Mouse (Mus musculus): Measurements from ENCODE around the gene Neurl1a. TPM values are rescaled to one million over a fixed set of nuclear protein-coding genes. Genes with fewer than 3 reads are reported as not detected.
A peak's percentile ranks its signal among the peaks of the same experiment; 100 is the strongest.

The Neurl1a gene
- polyA plus RNA-seq, 1 experiment from 2014 or later = 1.8 TPM

DNA sequence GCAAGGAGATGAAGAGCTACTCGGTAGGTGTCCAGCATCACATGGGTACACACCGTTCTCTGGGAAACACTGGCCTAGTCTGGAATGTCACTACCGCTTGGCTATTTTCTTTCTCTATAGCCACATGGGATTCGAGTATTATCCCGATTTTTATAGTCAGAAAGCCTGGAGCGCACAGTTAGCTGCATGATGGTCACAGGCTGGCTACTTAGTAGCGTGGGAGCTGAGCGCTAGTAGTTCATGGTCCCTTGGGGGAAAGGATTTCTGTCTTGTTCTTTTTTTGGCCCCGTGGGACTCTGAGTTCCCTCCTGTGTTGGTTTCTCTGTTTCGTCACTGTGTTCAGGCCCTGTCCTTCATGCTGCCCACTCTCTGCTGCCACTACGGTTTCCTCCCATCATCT lies 119.5 kb downstream of the Neurl1a start:
- no peak overlapping the region for H3K9ac ChIP-seq
- ATAC-seq (ENCODE audit: extremely low read depth, insufficient number of reproducible peaks, low FRiP score, low TSS enrichment) = no peak
- no peaks in the 10 kb centered on the region for H3K9me3 ChIP-seq
- H3K27me3 ChIP-seq (replicated peaks) = no peaks in the 10 kb centered on the region
- H3K4me2 ChIP-seq = no peak overlapping the region
- H3K4me3 ChIP-seq = no peak overlapping the region
- H3K27ac ChIP-seq (replicated peaks) = no peak overlapping the region
- WGBS = 84% methylated on average over 11 of the region's 11 CpGs
- peaks cover 57% of the 10 kb centered on the region for H3K36me3 ChIP-seq
- H3K4me1 ChIP-seq = peaks cover 96% of the 10 kb centered on the region

DNA sequence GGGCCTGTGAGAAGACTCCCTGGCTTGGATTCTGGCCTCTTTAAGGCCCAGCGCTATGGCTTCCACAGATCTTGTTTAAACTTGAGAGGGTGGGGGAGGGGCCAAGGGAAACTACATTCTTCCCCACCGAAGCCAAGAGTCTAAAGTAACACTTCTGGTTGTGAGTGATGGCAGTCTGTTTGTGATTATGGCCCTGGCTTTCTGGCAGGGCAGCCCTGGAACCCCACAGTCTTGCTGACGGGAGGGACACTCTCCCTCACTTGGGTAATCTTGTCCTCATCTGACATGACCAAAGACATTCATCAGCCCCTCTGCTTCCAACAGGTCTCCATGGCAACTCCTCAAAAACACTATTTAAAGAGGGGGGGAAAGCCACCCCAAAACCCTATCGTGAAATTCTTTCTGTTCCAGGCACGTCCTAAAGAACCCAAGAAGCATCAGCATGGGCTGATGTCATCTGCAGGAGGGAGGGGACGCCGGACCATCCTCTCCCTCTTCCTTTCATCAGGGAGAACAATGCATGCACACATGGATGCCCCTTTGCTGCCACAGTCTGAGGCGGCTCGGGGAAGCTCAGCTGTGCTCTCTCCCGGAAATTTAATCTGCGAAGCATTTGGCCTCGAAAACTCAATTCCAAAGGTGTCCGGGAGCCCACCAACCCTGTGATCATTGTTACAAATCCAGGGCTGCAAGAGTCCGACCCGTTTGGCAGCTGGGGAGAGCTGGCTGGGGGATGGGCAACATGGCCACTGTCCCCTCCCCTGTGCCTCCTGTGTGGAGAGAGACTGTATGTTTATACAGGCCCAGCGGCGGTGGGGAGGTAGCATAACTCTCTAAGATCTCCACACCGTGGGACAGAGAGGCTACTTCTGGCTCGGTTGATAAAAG lies 122.9 kb downstream of the Neurl1a start:
- Histone ChIP-seq H3K27ac (replicated peaks) (peak overlapping the region; percentile 50), H3K4me2 (peak overlapping the region; percentile 13), H3K36me3 (peaks cover 81% of the 10 kb centered on the region), H3K4me1 (peaks cover 65% of the 10 kb centered on the region), H3K4me3 (no peak overlapping the region), H3K9me3 (no peaks in the 10 kb centered on the region), H3K9ac (peak overlapping the region; percentile 52), H3K27me3 (replicated peaks) (no peaks in the 10 kb centered on the region)
- 28% methylated on average over 19 of the region's 19 CpGs for WGBS
- no peak for ATAC-seq (ENCODE audit: extremely low read depth, insufficient number of reproducible peaks, low FRiP score, low TSS enrichment)

DNA sequence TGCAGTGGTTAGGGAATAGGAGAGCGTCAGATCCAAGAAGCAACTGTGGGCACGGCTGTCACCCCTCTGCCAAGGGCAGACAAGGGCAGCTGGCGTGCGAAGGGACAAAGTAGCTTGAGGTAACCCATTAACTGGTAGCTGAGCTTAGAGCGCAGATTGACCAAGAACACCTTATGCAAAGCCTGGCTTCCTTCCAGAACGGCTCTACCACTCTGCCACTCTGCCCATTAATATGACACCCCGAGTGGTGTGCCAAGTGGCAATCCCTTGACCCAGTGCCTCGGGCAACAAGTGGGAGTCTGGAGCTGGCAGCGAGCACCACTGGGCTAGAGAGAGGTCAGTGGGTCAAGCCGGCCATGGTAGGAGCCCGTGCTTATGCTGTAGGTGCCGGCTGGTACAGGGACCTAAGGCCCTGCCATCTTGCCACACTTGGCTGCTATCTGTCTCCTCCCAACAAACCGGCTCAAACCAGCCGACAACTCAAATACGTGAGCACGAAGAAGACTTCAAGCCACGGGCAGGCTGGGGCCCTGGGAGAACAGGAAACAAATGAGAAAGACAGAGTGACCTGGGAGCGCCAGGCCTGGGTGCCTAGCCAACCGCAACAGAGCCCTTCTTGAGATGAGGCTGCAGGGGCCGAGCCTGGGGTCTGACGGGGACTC lies 123.7 kb downstream of the Neurl1a start:
- H3K4me1 ChIP-seq = peaks cover 58% of the 10 kb centered on the region
- peak overlapping the region; percentile 50 for H3K27ac ChIP-seq (replicated peaks)
- H3K9ac ChIP-seq = peak overlapping the region; percentile 52
- peaks cover 83% of the 10 kb centered on the region for H3K36me3 ChIP-seq
- H3K4me3 ChIP-seq = no peak overlapping the region
- H3K4me2 ChIP-seq = peak overlapping the region; percentile 13
- no peaks in the 10 kb centered on the region for H3K9me3 ChIP-seq
- no peaks in the 10 kb centered on the region for H3K27me3 ChIP-seq (replicated peaks)
- 59% methylated on average over 21 of the region's 21 CpGs for WGBS
- no peak for ATAC-seq (ENCODE audit: extremely low read depth, insufficient number of reproducible peaks, low FRiP score, low TSS enrichment)

DNA sequence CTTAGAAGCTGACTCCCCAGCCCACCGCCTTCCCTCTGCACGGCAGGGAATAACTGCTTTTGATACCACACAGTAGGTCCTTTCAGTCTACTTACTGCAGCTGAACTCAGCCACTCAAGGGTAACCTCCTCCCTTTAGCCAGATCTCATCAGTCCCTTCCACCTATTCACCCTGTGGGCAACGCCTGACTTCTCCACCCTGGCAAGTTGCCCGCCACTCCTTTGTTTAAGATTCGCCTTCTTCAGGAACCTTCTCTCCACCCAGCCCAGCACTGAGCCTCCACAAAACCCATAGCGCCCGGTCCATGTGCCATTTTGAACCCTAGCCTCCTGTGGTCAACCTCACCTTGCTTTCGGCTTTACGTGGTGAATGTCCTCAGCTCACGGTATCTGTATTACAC lies 124.5 kb downstream of the Neurl1a start:
- Histone ChIP-seq H3K9ac (peak overlapping the region; percentile 37; the same call in 1 of the 2 replicates), H3K4me3 (no peak overlapping the region), H3K27me3 (replicated peaks) (no peaks in the 10 kb centered on the region), H3K9me3 (no peaks in the 10 kb centered on the region), H3K36me3 (peaks cover 86% of the 10 kb centered on the region), H3K4me1 (peaks cover 51% of the 10 kb centered on the region), H3K27ac (replicated peaks) (peak overlapping the region; percentile 50; the same call in 1 of the 2 replicates), H3K4me2 (no peak overlapping the region)
- no peak for ATAC-seq (ENCODE audit: extremely low read depth, insufficient number of reproducible peaks, low FRiP score, low TSS enrichment)
- WGBS = 85% methylated on average over 10 of the region's 10 CpGs

DNA sequence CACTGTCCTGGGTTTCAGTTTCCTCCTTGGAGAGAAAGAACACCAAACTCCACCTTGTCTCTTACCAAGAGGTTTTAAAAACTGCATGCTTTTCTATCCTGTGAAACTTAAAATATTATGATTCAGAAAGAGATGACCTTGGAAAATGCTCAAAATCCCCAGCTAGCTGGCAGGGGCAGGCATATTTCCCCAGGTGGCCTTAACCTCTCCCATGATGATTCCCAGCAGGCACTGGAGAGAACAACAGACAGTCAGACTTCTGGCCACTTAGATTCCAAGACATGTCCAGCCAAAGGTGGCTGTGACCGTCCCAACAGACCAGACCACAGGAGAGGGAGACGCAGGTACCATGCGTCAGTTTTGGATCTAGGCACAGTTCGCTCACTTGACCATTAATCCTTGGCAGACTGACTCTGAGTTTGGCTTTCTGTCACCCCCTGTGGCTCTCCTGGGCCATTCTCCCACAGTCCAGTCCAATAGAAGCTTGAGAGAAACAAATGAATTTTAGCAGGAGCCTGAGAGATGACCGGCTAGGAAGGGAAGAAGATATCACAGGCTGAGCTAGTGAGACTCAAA lies 125.6 kb downstream of the Neurl1a start:
- Histone ChIP-seq H3K27me3 (replicated peaks) (no peaks in the 10 kb centered on the region), H3K36me3 (peaks cover 83% of the 10 kb centered on the region), H3K4me1 (peaks cover 44% of the 10 kb centered on the region), H3K4me2 (no peak overlapping the region), H3K4me3 (no peak overlapping the region), H3K9ac (no peak overlapping the region), H3K9me3 (no peaks in the 10 kb centered on the region), H3K27ac (replicated peaks) (no peak overlapping the region)
- WGBS = 79% methylated on average over 5 of the region's 5 CpGs
- ATAC-seq (ENCODE audit: extremely low read depth, insufficient number of reproducible peaks, low FRiP score, low TSS enrichment) = no peak

DNA sequence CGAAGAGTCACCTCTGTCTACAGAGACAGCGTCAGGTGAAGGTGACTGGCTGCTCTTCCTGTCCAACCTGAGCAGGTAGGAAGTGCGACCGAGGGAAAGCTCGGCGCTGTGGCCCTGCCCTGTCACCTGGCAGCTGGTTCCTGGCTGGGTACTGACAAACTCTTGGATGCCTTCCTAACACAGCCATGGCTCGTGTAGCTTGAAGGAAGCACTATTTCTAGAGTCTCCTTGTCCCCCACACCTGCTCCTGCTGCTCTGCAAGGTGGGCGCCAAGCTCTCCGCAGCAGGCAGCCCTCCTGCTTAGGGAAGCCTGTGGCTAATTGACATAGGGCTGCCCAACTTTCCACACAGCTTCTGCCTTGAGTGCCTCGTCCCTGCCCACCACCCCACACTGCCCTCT lies 126.8 kb downstream of the Neurl1a start:
- H3K9ac ChIP-seq = no peak overlapping the region
- no peak for ATAC-seq (ENCODE audit: extremely low read depth, insufficient number of reproducible peaks, low FRiP score, low TSS enrichment)
- no peak overlapping the region for H3K4me3 ChIP-seq
- H3K27me3 ChIP-seq (replicated peaks) = no peaks in the 10 kb centered on the region
- no peak overlapping the region for H3K4me2 ChIP-seq
- 84% methylated on average over 10 of the region's 10 CpGs for WGBS
- H3K9me3 ChIP-seq = no peaks in the 10 kb centered on the region
- H3K27ac ChIP-seq (replicated peaks) = no peak overlapping the region
- peaks cover 82% of the 10 kb centered on the region for H3K36me3 ChIP-seq
- H3K4me1 ChIP-seq = peaks cover 43% of the 10 kb centered on the region

DNA sequence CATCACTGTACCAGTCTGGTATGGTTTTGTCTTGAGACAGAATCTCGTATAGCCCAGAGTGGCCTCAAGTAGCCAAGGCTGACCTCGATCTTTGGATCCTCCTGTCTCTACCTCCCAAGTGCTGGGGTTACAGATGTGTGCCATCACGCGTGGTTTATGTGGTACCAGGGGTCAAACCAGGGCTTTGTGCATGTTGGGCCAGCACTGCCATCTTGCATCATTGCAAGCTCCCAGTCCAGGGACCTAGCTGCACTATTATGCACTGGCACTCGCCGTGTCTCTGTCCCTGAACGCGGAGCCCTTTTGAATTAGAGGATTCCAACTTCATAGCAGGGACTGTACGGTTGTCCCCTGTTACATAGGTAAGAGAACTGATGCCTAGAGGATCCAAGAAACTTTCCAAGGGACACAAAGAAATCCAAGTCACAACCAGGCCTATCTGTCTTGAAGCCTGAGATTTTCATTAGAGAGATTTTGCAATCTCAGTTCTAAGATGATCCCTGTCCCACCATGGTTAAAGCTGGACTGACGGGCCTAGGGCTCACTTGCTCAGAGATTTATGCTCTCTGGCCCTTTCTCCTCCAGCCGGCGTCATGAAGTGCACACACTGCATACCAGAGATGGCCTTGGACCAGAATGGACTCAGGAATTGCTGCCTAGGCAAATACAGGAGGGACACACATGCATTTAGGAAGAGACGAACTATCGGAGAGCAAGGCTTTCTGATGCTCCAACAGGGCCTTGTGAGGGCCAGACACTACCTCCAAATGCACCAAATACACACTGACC lies 127.7 kb downstream of the Neurl1a start:
- Histone ChIP-seq H3K9ac (no peak overlapping the region), H3K4me2 (no peak overlapping the region), H3K4me1 (peaks cover 43% of the 10 kb centered on the region), H3K27ac (replicated peaks) (no peak overlapping the region), H3K4me3 (no peak overlapping the region), H3K9me3 (no peaks in the 10 kb centered on the region), H3K36me3 (peaks cover 84% of the 10 kb centered on the region), H3K27me3 (replicated peaks) (no peaks in the 10 kb centered on the region)
- no peak for ATAC-seq (ENCODE audit: extremely low read depth, insufficient number of reproducible peaks, low FRiP score, low TSS enrichment)
- 88% methylated on average over 14 of the region's 14 CpGs for WGBS

DNA sequence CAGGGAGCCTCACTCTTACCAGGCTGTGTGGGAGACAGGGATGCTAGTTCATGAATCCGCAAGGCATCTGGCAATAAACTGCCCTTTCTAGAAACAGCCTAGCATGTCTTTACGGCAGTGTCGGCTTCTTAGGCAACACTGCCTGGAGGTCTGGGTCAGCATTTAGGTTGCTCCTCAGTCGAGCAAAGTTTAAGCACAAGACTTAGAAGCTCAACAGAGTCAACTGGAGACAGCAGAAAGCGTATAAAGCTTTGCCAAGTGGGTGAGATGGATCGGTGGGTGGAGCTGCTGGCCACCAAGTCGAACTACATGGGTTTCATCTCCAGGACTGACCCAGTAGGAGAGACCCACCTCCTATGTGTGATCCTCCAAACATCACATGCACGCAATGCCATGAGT lies 128.3 kb downstream of the Neurl1a start:
- Histone ChIP-seq H3K27ac (replicated peaks) (no peak overlapping the region), H3K9me3 (no peaks in the 10 kb centered on the region), H3K4me1 (peaks cover 43% of the 10 kb centered on the region), H3K4me3 (no peak overlapping the region), H3K4me2 (no peak overlapping the region), H3K27me3 (replicated peaks) (no peaks in the 10 kb centered on the region), H3K36me3 (peaks cover 89% of the 10 kb centered on the region), H3K9ac (no peak overlapping the region)
- ATAC-seq (ENCODE audit: extremely low read depth, insufficient number of reproducible peaks, low FRiP score, low TSS enrichment) = no peak
- WGBS = 81% methylated on average over 8 of the region's 8 CpGs

Small RNAs within 50 kb of the gene (microRNA-seq; reads per million reads assigned to microRNA genes)
- gene Mir6995 = not detected

Other genes starting within 250 kb of the Neurl1a start
- gene Ina, start 164.1 kb upstream of the Neurl1a start, polyA plus RNA-seq (2015; fragmentation: Nextera tagmentation; extraction: Ambion mirVana) = 0.52 and 0.74 TPM in 2 replicates
- 102 and 124 TPM in 2 replicates for gene Nt5c2, start 163.7 kb upstream of the Neurl1a start, polyA plus RNA-seq (2015; fragmentation: Nextera tagmentation; extraction: Ambion mirVana)
- gene Pcgf6, start 127.9 kb upstream of the Neurl1a start, polyA plus RNA-seq (2015; fragmentation: Nextera tagmentation; extraction: Ambion mirVana) = 10.2 and 10.3 TPM in 2 replicates
- 3.3 TPM in 2 replicates for gene Taf5, start 111.1 kb upstream of the Neurl1a start, polyA plus RNA-seq (2015; fragmentation: Nextera tagmentation; extraction: Ambion mirVana)
- gene Usmg5, start 88.2 kb upstream of the Neurl1a start, polyA plus RNA-seq (2015; fragmentation: Nextera tagmentation; extraction: Ambion mirVana) = 2,381 and 2,562 TPM in 2 replicates
- 5.3 and 5.4 TPM in 2 replicates for gene Pdcd11, start 88.1 kb upstream of the Neurl1a start, polyA plus RNA-seq (2015; fragmentation: Nextera tagmentation; extraction: Ambion mirVana)
- 5.2 and 6.0 TPM in 2 replicates for gene Calhm2, start 40.5 kb upstream of the Neurl1a start, polyA plus RNA-seq (2015; fragmentation: Nextera tagmentation; extraction: Ambion mirVana)
- not detected in 2 replicates for gene Calhm1, start 34.6 kb upstream of the Neurl1a start, polyA plus RNA-seq (2015; fragmentation: Nextera tagmentation; extraction: Ambion mirVana)
- not detected in 2 replicates for gene Calhm3, start 21.1 kb upstream of the Neurl1a start, polyA plus RNA-seq (2015; fragmentation: Nextera tagmentation; extraction: Ambion mirVana)